Mouse (Mus musculus) ES-Bruce4 (cell line): ENCODE measurements at regions not wholly inside any gene's neighbourhood (a gene's known extent, or its start where the extent isn't known, plus 50 kb on each side); places are given as distances from the start of the nearest gene placed in this dataset.

Experiments used
- H3K27ac ChIP-seq: 2 replicates; pipeline ENCODE4 v1.5.1; 2012; ENCODE audit warnings: low read length, inconsistent platforms; ENCODE audit not compliant: insufficient read depth
- H3K27me3 ChIP-seq: 2 replicates; pipeline ENCODE4 v1.6.1; 2012; ENCODE audit warnings: mild to moderate bottlenecking, low read length, inconsistent platforms; ENCODE audit not compliant: control insufficient read depth, poor library complexity, insufficient read depth, severe bottlenecking
- H3K36me3 ChIP-seq: 2 replicates; pipeline ENCODE4 v1.6.1; 2012; ENCODE audit warnings: inconsistent platforms, mild to moderate bottlenecking, low read length, moderate library complexity; ENCODE audit not compliant: control insufficient read depth, poor library complexity, insufficient read depth, severe bottlenecking
- H3K4me1 ChIP-seq: one replicate; pipeline ENCODE4 v1.8.1; 2011; ENCODE audit warnings: low read length; ENCODE audit not compliant: control insufficient read depth, insufficient read depth
- H3K4me3 ChIP-seq: 2 replicates; pipeline ENCODE4 v1.5.1; 2011; ENCODE audit warnings: low read depth, mild to moderate bottlenecking, low read length
- H3K9ac ChIP-seq: 2 replicates; pipeline ENCODE4 v1.6.1; 2012; ENCODE audit warnings: low read depth, mild to moderate bottlenecking, inconsistent platforms; ENCODE audit not compliant: poor library complexity, severe bottlenecking
- H3K9me3 ChIP-seq: replicated peaks from 2 replicates; pipeline ENCODE4 v1.6.1; 2012; ENCODE audit warnings: mild to moderate bottlenecking, low read length, inconsistent platforms; ENCODE audit not compliant: control insufficient read depth, poor library complexity, insufficient read depth, severe bottlenecking
- CTCF ChIP-seq: IDR thresholded peaks from one replicate; pipeline ENCODE4 v1.8.1; 2011; ENCODE audit warnings: low read depth, low read length
- EP300 ChIP-seq: IDR thresholded peaks from 2 replicates; pipeline ENCODE4 v1.6.1; 2011; ENCODE audit warnings: low read depth, low read length; ENCODE audit not compliant: insufficient read depth
- POLR2A ChIP-seq: IDR thresholded peaks from one replicate; pipeline ENCODE4 v1.8.1; 2011; ENCODE audit warnings: low read length; ENCODE audit not compliant: insufficient read depth

DNA sequence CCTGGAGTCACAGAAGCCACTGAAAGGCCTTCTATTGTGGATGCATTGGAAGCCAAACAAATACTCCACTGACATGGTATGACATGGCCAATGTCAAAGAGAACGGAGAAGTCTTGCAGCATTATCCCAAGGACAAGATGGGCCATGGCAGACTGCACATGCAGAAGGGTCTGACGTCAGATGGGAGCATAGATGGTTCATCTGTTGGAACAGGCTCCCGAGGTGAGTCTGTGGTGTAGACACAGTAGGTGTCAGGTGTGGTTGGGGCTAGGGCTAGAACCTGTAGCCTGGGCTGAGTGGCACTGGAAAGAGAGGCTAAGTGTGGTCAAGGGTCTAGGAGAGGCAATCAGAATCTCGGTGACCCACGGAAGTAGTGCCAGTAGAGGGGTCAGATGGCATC lies 94.2 kb upstream of the Lmo4 start:
- H3K4me1 ChIP-seq, result no peaks in the 10 kb centered on the region
- TF ChIP-seq POLR2A (no peak), EP300 (no peak), CTCF (no peak)
- no peaks in the 10 kb centered on the region for H3K27me3 ChIP-seq
- no peak overlapping the region for H3K4me3 ChIP-seq
- no peaks in the 10 kb centered on the region; the same call in 1 of the 2 replicates for H3K9me3 ChIP-seq
- H3K9ac ChIP-seq, result no peak overlapping the region
- H3K27ac ChIP-seq, result no peak overlapping the region
- H3K36me3 ChIP-seq, result no peaks in the 10 kb centered on the region

DNA sequence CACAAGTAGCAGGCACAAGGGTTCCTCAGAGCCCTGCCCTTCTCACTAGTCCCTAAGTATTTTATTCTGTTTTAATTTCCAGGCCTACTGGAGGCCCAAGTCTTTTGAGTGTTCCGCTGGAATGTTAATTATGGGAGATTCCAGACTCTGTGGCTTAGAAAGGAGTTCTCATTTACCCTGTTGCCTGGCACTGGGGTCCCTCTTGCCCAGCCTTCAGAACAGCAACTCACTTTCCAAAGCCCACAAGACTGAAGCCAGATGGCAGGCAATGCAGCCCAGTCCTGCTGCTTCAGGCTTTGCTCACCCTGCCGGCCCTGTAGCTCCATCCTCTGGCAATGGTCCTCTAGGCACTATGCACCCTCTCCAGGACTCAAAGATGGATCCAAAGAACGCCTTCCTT lies 84.5 kb upstream of the Lmo4 start:
- Histone ChIP-seq H3K4me1 (no peaks in the 10 kb centered on the region), H3K9ac (no peak overlapping the region), H3K36me3 (no peaks in the 10 kb centered on the region), H3K9me3 (no peaks in the 10 kb centered on the region), H3K4me3 (no peak overlapping the region), H3K27ac (no peak overlapping the region), H3K27me3 (no peaks in the 10 kb centered on the region)
- TF ChIP-seq CTCF (no peak), POLR2A (no peak), EP300 (no peak)

DNA sequence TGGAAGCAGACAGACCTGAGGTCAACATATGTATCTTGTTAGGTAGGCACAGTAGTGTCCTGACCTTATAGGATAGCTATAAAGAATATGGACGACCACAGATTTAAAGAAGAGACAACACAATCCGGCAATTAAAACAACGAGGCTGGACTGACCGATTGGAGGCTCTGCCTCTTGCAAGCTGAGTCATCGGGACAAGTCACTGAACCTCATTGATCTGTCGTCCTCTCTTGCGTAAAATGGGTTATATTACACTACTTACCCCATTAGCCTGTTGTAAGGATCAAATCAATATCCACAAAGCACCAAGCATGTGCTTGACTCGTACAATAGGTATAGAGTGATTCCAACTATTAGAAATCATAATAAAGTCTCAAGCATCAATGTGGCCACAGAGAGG lies 81.1 kb upstream of the Lmo4 start:
- Histone ChIP-seq H3K9me3 (no peaks in the 10 kb centered on the region), H3K36me3 (no peaks in the 10 kb centered on the region), H3K27ac (no peak overlapping the region), H3K9ac (no peak overlapping the region), H3K4me3 (no peak overlapping the region), H3K27me3 (no peaks in the 10 kb centered on the region), H3K4me1 (no peaks in the 10 kb centered on the region)
- TF ChIP-seq CTCF (no peak), EP300 (no peak), POLR2A (no peak)

DNA sequence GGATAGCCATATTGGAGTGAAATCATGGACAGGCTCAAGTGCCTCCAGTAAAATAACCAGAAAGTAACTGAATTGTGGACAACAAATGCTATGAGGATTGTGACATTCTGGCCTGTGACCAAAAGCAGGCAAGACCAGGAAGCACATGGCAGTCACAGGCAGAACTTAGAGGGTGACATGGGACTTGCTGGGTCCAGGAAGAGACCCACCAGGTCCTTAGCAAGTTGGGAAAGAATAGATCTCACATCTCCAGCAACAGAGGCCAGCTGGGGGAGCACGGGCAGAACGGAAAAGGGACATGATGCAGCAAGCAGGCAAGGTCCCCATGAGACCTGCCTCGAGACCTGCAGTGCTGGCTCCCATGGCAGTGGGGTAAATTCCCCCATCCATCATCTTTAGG lies 79.3 kb upstream of the Lmo4 start:
- no peak overlapping the region for H3K9ac ChIP-seq
- no peaks in the 10 kb centered on the region for H3K36me3 ChIP-seq
- H3K9me3 ChIP-seq, result no peaks in the 10 kb centered on the region
- no peak overlapping the region for H3K4me3 ChIP-seq
- no peak for TF ChIP-seq CTCF
- no peak for TF ChIP-seq POLR2A
- TF ChIP-seq EP300, result no peak
- no peaks in the 10 kb centered on the region for H3K27me3 ChIP-seq
- H3K4me1 ChIP-seq, result no peaks in the 10 kb centered on the region
- H3K27ac ChIP-seq, result no peak overlapping the region

DNA sequence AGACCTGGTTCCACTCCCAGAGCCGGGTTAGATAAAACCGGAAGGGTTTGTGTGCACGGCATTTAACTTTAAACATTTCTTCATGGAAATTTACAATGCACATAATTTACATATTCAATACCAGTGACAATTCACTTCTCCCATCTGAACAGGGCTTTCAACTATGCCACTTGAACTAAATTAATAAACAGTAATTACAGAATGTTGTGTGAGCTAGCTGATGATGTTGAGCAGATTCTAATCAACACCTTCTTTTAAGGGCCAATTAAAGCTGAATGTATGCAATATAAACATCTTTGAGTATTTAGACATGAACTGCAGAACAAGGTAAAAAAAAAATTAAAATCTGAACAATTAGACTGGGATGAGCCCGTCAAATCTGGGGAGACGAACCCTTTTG lies 68.1 kb upstream of the Lmo4 start:
- H3K9ac ChIP-seq, result no peak overlapping the region
- no peak overlapping the region for H3K27ac ChIP-seq
- no peaks in the 10 kb centered on the region for H3K4me1 ChIP-seq
- H3K27me3 ChIP-seq, result no peaks in the 10 kb centered on the region
- H3K36me3 ChIP-seq, result no peaks in the 10 kb centered on the region
- H3K9me3 ChIP-seq, result no peaks in the 10 kb centered on the region
- H3K4me3 ChIP-seq, result no peak overlapping the region
- TF ChIP-seq CTCF (no peak), POLR2A (no peak), EP300 (no peak)

DNA sequence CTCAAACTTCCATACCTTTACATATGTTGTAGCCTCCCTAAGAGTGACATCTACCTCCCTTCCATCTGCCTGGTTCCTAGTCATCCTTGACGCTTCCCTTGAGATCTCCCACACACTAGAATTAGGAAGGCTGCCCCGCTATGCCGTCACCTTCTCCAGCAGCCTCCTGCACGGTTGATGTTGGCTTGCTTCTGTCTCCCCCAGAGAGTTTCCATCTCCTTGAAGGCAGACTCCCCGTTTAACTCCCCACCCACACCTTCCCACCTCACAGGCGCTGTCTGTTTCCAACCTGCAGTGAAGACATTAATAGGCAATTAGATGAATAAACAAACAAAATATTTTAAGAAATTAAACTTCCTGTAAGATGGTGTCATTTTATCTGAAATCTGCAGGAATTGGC lies 65.2 kb upstream of the Lmo4 start:
- no peaks in the 10 kb centered on the region for H3K4me1 ChIP-seq
- no peaks in the 10 kb centered on the region for H3K9me3 ChIP-seq
- no peaks in the 10 kb centered on the region for H3K36me3 ChIP-seq
- no peak overlapping the region for H3K4me3 ChIP-seq
- H3K9ac ChIP-seq, result no peak overlapping the region
- H3K27me3 ChIP-seq, result no peaks in the 10 kb centered on the region
- no peak overlapping the region for H3K27ac ChIP-seq
- TF ChIP-seq POLR2A (no peak), EP300 (no peak), CTCF (no peak)
